Mouse (Mus musculus) kidney, postnatal 4 days (tissue): ENCODE measurements around the gene Ybx2.

Experiments
- DNase-seq, 2 experiments: peaks; one replicate each; pipeline ENCODE4 v3.0.0; 2021; ENCODE audit warnings: mixed read lengths in 2 of 2

Gene Ybx2

DNA sequence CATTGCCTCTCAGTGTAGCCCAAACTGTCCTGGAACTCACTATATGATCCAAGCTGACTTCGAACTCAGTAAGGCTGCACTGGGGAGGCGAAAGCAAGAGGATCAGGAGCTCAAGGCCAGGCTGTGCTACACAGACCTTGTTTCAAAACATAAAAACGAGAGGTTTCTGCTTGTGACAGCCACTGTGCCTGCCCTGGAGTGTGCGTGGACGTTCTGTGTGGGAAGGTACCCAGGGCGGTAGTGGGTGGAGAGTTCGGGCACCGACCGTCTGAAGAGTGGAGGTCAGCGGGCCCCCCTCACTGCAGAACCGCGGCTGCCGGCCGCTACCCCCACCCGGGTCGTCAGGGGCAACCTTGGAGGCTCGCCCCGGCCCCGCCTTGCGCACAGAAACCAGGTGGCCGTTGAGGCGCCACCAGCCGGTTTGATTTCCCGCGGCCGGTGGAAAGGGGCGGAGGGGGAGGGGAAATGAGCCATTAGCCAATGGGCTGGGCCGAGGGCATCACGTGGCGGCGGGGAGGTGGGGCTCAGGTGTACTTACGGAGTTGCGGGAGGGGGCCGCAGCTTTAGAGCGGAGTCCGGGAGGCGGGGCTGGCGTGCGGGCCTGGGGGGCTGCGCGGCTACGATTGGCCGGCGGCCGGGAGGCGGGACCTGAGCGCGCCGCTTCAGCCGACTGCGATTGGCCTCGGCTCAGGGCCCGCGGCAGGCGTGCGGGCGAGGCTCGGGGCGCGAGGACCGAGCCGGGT lies at the start of gene Ybx2:
Gene Ybx2, plus strand, starts transcription at position 660 of the 743 bp plus-strand sequence.
- DNase-seq: peak; percentile 92 to 95

GRCm38 (mm10) chr11:69886907-69887635 lies 48.5 kb upstream of the Ybx2 start:
- DNase-seq: peak; percentile 30 to 57

- no peak for DNase-seq
Observed at GRCm38 (mm10) chr11:69891482-69891881, 44.1 kb upstream of the Ybx2 start.

- peak; percentile 31 to 44 for DNase-seq
Observed at GRCm38 (mm10) chr11:69894671-69895070, 40.9 kb upstream of the Ybx2 start.

DNA sequence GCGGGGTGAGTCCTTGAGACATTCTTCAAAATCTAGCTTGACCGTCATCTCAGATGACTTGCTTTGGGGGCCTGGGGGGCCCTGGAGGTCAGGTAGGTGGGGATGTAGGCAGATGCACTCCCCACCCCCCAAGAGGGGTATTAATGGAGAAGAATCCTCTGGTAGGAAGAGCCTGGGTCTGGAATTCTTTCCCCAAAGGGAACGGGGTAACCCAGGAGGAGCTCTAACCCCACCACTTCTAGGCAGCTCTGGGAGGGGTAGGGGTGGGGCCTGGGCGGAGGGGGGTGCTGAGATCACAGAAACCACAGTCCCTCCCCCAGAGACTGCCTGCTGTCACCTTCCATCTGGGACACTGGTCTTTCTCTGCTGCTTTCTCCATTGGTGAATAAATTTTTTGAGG lies 40.3 kb upstream of the Ybx2 start, which contains the start of gene Acap1:
Gene Acap1, minus strand, starts transcription at position 249 of the 400 bp plus-strand sequence.
- DNase-seq: no peak

DNA sequence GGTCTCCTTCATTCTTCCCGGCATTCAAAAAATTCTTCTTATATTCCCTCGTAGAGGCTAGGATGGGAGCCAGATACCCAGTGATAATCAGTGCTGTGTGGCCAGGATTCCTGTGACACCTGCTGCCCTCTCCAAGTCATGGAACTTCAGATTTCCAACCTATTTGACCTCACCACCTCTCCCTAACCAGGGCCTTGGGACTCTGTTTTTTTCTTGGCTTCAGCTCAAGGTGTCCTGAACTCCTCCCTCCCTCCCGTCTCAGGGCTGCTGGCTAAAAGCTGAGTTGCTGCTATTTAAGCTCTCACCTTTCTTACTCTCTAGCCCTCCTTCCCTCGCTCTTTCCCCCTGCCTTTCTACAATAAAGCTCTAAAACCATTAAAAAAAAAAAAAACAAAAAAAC lies 35.7 kb upstream of the Ybx2 start:
- DNase-seq: no peak

- DNase-seq: peak; percentile 87 to 93
Observed at GRCm38 (mm10) chr11:69900471-69901405, 34.9 kb upstream of the Ybx2 start, which contains the start of the genes 2810408A11Rik and Neurl4. Gene 2810408A11Rik, minus strand, starts transcription at chr11:69900987. Gene Neurl4, plus strand, starts transcription at chr11:69901072.

- DNase-seq: peak; percentile 92 to 96
Observed at GRCm38 (mm10) chr11:69901406-69901846, 34.2 kb upstream of the Ybx2 start.

DNA sequence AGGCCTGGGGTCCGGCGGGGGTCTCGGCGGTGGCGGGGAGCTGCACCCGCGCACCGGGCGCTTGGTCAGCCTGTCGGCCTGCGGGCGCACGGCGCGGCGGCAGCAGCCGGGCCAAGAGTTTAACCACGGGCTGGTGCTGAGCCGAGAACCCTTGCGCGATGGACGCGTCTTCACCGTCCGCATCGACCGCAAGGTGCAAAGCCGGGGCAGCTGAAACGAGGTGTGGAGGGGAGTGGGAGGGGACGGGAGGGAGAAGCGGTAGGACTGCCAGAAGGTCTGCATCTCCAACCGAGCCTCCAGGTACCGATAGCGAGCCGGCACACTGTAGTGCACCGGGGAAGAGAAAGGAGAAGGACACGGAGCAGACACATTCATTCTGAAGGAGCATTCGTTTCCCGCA lies 33.6 kb upstream of the Ybx2 start:
- DNase-seq: peak in 1 of 2 experiments; percentile 49

DNA sequence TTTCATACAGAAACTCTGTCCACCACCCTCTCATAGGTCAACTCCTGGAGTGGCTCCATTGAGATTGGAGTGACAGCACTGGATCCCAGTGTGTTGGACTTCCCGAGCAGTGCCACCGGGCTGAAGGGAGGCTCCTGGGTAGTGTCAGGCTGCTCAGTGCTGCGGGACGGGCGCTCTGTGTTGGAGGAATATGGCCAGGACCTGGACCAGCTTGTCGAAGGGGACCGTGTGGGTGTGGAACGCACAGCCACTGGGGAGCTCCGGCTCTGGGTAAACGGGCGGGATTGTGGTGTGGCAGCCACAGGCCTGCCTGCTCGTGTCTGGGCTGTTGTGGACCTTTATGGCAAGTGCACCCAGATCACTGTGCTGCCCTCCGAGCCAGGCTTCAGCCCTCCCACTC lies 32.6 kb upstream of the Ybx2 start:
- DNase-seq: no peak

- DNase-seq: no peak
Observed at GRCm38 (mm10) chr11:69904311-69904710, 31.3 kb upstream of the Ybx2 start.

DNA sequence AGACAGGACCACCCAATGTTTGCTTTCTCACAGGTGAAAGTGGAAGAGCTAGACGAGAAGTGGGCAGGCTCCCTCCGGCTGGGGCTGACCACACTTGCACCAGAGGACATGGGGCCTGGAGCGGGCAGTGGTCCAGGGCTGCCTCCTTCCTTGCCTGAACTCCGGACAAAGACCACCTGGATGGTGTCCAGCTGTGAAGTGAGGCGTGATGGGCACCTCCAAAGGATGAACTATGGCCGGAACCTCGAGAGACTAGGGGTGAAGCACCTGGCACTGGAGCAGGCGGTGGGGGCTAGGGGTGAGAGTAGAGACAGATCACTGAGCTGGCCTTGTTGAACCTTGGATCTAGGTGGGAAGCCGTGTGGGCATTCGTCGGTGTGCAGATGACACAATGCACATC lies 27.0 kb upstream of the Ybx2 start:
- DNase-seq: peak; percentile 67 to 81

DNA sequence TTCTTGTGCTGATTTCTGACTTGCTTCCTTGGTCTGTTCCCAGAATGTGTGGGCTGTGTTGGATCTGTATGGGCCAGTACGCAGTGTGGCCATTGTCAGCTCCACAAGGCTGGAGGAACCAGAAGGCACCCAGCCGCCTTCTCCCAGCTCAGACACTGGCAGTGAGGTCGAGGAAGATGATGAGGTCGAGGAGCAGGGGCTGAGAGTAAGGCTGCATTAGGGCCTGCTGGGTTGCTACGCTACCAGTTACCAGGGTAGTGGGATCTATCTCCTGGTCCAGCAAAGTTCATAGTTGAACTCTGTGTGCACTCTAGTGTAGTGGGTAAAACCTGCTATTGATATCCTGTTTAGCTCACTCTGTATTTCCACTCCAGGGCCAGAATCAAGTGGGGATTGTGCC lies 26.4 kb upstream of the Ybx2 start:
- no peak for DNase-seq

DNA sequence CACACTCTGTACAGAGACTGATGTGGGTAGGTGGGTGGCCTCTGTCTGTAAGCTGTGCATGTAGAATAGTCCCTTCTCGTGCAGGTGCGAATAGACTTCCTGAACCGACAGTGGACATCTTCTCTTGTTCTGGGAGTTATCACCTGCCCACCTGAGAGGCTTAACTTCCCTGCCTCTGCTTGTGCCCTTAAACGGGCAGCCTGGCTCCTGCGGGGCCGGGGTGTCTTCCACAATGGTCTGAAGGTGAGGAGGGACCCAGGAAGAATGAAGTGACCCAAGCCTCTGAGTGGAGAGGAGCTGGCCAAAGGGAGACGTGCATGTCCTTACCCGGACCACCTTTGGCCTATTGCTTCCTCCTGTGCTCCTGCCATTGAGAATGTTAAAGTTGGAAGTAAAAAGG lies 25.4 kb upstream of the Ybx2 start:
- no peak for DNase-seq

- peak; percentile 25 to 57 for DNase-seq
Observed at GRCm38 (mm10) chr11:69910781-69911560, 24.6 kb upstream of the Ybx2 start.

- no peak for DNase-seq
Observed at GRCm38 (mm10) chr11:69911701-69912100, 23.9 kb upstream of the Ybx2 start.

- no peak for DNase-seq
Observed at GRCm38 (mm10) chr11:69912716-69913530, 22.7 kb upstream of the Ybx2 start.

DNA sequence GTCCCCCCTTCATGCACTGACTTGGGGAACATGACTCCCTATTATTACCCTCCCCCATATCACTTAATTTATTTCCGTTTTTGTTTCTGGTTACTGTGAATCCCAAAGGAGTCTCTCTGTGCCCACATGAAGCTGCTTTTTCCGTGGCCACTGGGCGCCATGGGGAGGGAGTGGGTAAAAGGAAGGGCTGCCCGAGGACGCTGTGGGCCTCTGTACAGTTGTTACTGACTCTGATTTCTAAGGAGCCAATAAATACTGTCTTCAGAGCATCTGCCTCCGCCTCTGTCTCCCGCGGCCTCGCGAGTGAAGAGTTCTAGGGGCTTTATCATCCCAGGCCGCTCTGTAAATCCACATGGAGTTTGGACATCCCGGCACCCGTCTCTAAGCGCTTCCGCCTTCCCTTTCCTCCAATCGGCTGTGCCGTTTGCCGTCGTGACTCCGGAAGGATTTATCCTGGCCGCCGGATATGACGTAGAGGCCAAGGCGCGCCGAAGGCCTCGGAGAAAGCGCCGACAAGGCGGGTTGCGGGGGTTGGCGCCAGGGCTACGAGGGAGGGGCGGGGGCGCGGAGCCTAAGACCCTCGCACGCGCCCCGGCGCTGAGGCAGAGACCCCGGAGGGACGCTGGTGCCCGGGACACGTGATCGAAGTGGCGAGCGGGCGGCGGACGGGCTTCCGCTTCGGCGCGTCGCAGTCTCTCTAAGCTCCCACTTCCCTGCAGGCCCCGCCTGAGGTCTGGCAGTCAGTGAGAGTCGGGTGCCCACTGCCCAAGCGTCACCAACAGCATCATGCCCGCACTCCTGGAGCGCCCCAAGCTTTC lies 21.8 kb upstream of the Ybx2 start, which contains the start of gene Gps2:
Gene Gps2, plus strand, starts transcription at position 335 of the 818 bp plus-strand sequence.
- peak; percentile 93 to 96 for DNase-seq

GRCm38 (mm10) chr11:69914372-69914764 lies 21.2 kb upstream of the Ybx2 start:
- peak; percentile 52 to 65 for DNase-seq

GRCm38 (mm10) chr11:69914917-69915430 lies 20.6 kb upstream of the Ybx2 start:
- no peak for DNase-seq
